Mouse (Mus musculus) hindbrain, embryonic 14.5 days (tissue): ENCODE measurements around the gene Farsb. TPM values are rescaled to one million over a fixed set of nuclear protein-coding genes. Genes with fewer than 3 reads are reported as not detected.

Source experiments
- ATAC-seq: fragments of 200-750 bp; cut with Nextera tagmentation; 2 replicates; pipeline ENCODE4 v1.8.0; 2017; ENCODE audit warnings: moderate number of reproducible peaks, mild to moderate bottlenecking, moderate TSS enrichment, moderate library complexity; ENCODE audit not compliant: low FRiP score
- DNase-seq: peaks from one replicate; pipeline ENCODE4 v3.0.0-alpha.2; 2015; ENCODE audit warnings: low spot score
- H3K27ac ChIP-seq: fragments of 300-500 bp; sonication (generic); 2 replicates; pipeline ENCODE4 v1.5.1; 2014; ENCODE audit warnings: mild to moderate bottlenecking, moderate library complexity
- H3K27me3 ChIP-seq: fragments of 300-500 bp; sonication (generic); 2 replicates; pipeline ENCODE4 v1.6.1; 2014; ENCODE audit warnings: mild to moderate bottlenecking, low read length, mixed read lengths; ENCODE audit not compliant: control insufficient read depth, insufficient read depth
- H3K36me3 ChIP-seq: fragments of 300-500 bp; sonication (generic); replicated peaks from 2 replicates; pipeline ENCODE4 v1.6.1; 2014; ENCODE audit not compliant: control insufficient read depth, insufficient read depth
- H3K4me1 ChIP-seq: fragments of 300-500 bp; sonication (generic); replicated peaks from 2 replicates; pipeline ENCODE4 v1.6.1; 2014; ENCODE audit warnings: antibody characterized with exemption, low read length, mixed read lengths; ENCODE audit not compliant: control insufficient read depth, insufficient read depth
- H3K4me2 ChIP-seq: fragments of 300-500 bp; sonication (generic); replicated peaks from 2 replicates; pipeline ENCODE4 v1.6.1; 2014; ENCODE audit warnings: mild to moderate bottlenecking, moderate library complexity
- H3K4me3 ChIP-seq: fragments of 300-500 bp; sonication (generic); replicated peaks from 2 replicates; pipeline ENCODE4 v1.5.1; 2014; ENCODE audit warnings: mild to moderate bottlenecking, low read length
- H3K9ac ChIP-seq: fragments of 300-500 bp; sonication (generic); 2 replicates; pipeline ENCODE4 v1.6.1; 2014
- H3K9me3 ChIP-seq: fragments of 300-500 bp; sonication (generic); 2 replicates; pipeline ENCODE4 v1.6.1; 2016; ENCODE audit warnings: low read length; ENCODE audit not compliant: control insufficient read depth
- WGBS: fragments of 180-500 bp; shearing (Covaris S2); extraction: QIAGEN DNeasy Blood & Tissue Kit; methylation state at CpG from one replicate; pipeline ENCODE4 v1.1.7; 2014; 5-methylcytosine and 5-hydroxymethylcytosine counted together
- polyA plus RNA-seq: library from polyadenylated mRNA; unstranded; fragments of >200 nt; fragmentation: Nextera tagmentation; extraction: Ambion mirVana; gene quantifications from 2 replicates; pipeline ENCODE4 v1.2.1, GENCODE M21; 2014

Farsb gene
- polyA plus RNA-seq, 1 experiment from 2014 or later = 164 TPM

GRCm38 (mm10) chr1:78451070-78451854, 37.4 kb downstream of the Farsb start:
- ATAC-seq (no peak), DNase-seq (no peak)
- Histone ChIP-seq H3K9me3 (no peaks in the 10 kb centered on the region), H3K4me3 (no peak overlapping the region), H3K9ac (no peak overlapping the region), H3K4me1 (no peaks in the 10 kb centered on the region), H3K36me3 (peaks cover 58% of the 10 kb centered on the region), H3K27me3 (no peaks in the 10 kb centered on the region), H3K27ac (no peak overlapping the region), H3K4me2 (no peak overlapping the region)
- 82% methylated on average over 12 of the region's 12 CpGs for WGBS

GRCm38 (mm10) chr1:78448091-78448490, 40.6 kb downstream of the Farsb start:
- Histone ChIP-seq H3K4me2 (no peak overlapping the region), H3K4me3 (no peak overlapping the region), H3K9me3 (no peaks in the 10 kb centered on the region), H3K36me3 (peaks cover 60% of the 10 kb centered on the region), H3K27ac (no peak overlapping the region), H3K9ac (no peak overlapping the region), H3K4me1 (no peaks in the 10 kb centered on the region), H3K27me3 (no peaks in the 10 kb centered on the region)
- no peak for ATAC-seq
- 86% methylated on average over 1 of the region's 1 CpGs for WGBS
- DNase-seq = no peak

GRCm38 (mm10) chr1:78446742-78447141, 42.0 kb downstream of the Farsb start:
- DNase-seq (no peak), ATAC-seq (no peak)
- no peak overlapping the region for H3K9ac ChIP-seq
- H3K9me3 ChIP-seq = no peaks in the 10 kb centered on the region
- no peaks in the 10 kb centered on the region for H3K27me3 ChIP-seq
- no peak overlapping the region for H3K4me3 ChIP-seq
- 93% methylated on average over 6 of the region's 6 CpGs for WGBS
- no peaks in the 10 kb centered on the region for H3K4me1 ChIP-seq
- H3K27ac ChIP-seq = no peak overlapping the region
- no peak overlapping the region for H3K4me2 ChIP-seq
- H3K36me3 ChIP-seq = peaks cover 56% of the 10 kb centered on the region

GRCm38 (mm10) chr1:78446232-78446631, 42.5 kb downstream of the Farsb start:
- Histone ChIP-seq H3K36me3 (peaks cover 53% of the 10 kb centered on the region), H3K9me3 (no peaks in the 10 kb centered on the region), H3K4me1 (no peaks in the 10 kb centered on the region), H3K4me2 (no peak overlapping the region), H3K27me3 (no peaks in the 10 kb centered on the region), H3K27ac (no peak overlapping the region), H3K9ac (no peak overlapping the region), H3K4me3 (no peak overlapping the region)
- 91% methylated on average over 8 of the region's 8 CpGs for WGBS
- no peak for DNase-seq
- no peak for ATAC-seq

- ATAC-seq = no peak
- 95% methylated on average over 7 of the region's 7 CpGs for WGBS
Measured at GRCm38 (mm10) chr1:78443056-78443455, 45.6 kb downstream of the Farsb start.

GRCm38 (mm10) chr1:78440716-78441115, 48.0 kb downstream of the Farsb start:
- H3K4me3 ChIP-seq = no peak overlapping the region
- H3K27ac ChIP-seq = no peak overlapping the region
- H3K9me3 ChIP-seq = no peaks in the 10 kb centered on the region
- 90% methylated on average over 8 of the region's 8 CpGs for whole genome bisulfite sequencing
- DNase-seq (no peak), ATAC-seq (no peak)
- peaks cover 45% of the 10 kb centered on the region for H3K36me3 ChIP-seq
- H3K4me2 ChIP-seq = no peak overlapping the region
- no peaks in the 10 kb centered on the region for H3K4me1 ChIP-seq
- H3K9ac ChIP-seq = no peak overlapping the region
- no peaks in the 10 kb centered on the region for H3K27me3 ChIP-seq

More at GRCm38 (mm10) chr1:78443056-78443455, 45.6 kb downstream of the Farsb start:
- DNase-seq = no peak
- peaks cover 50% of the 10 kb centered on the region for H3K36me3 ChIP-seq
- no peaks in the 10 kb centered on the region for H3K27me3 ChIP-seq
- no peak overlapping the region for H3K27ac ChIP-seq
- no peak overlapping the region for H3K4me3 ChIP-seq
- no peak overlapping the region for H3K4me2 ChIP-seq
- H3K4me1 ChIP-seq = no peaks in the 10 kb centered on the region
- H3K9ac ChIP-seq = no peak overlapping the region
- H3K9me3 ChIP-seq = no peaks in the 10 kb centered on the region

GRCm38 (mm10) chr1:78437150-78437549, 51.5 kb downstream of the Farsb start:
- H3K4me2 ChIP-seq = no peak overlapping the region
- no peaks in the 10 kb centered on the region for H3K27me3 ChIP-seq
- no peak overlapping the region for H3K9ac ChIP-seq
- WGBS = 89% methylated on average over 3 of the region's 3 CpGs
- no peak overlapping the region for H3K4me3 ChIP-seq
- no peaks in the 10 kb centered on the region for H3K9me3 ChIP-seq
- no peak overlapping the region for H3K27ac ChIP-seq
- no peak for DNase-seq
- no peak for ATAC-seq
- peaks cover 20% of the 10 kb centered on the region; the same call in 1 of the 2 replicates for H3K36me3 ChIP-seq
- H3K4me1 ChIP-seq = no peaks in the 10 kb centered on the region

- WGBS = 98% methylated on average over 1 of the region's 1 CpGs
- H3K27me3 ChIP-seq = no peaks in the 10 kb centered on the region
- no peak for ATAC-seq
- no peaks in the 10 kb centered on the region for H3K4me1 ChIP-seq
- H3K9me3 ChIP-seq = no peaks in the 10 kb centered on the region
- H3K27ac ChIP-seq = no peak overlapping the region
- no peak overlapping the region for H3K4me2 ChIP-seq
- peaks cover 17% of the 10 kb centered on the region; the same call in 1 of the 2 replicates for H3K36me3 ChIP-seq
- DNase-seq = no peak
- H3K9ac ChIP-seq = no peak overlapping the region
- no peak overlapping the region for H3K4me3 ChIP-seq
Measured at GRCm38 (mm10) chr1:78436445-78436844, 52.3 kb downstream of the Farsb start.

- H3K9ac ChIP-seq = no peak overlapping the region
- peaks cover 13% of the 10 kb centered on the region; the same call in 1 of the 2 replicates for H3K36me3 ChIP-seq
- no peak overlapping the region for H3K4me2 ChIP-seq
- no peaks in the 10 kb centered on the region for H3K4me1 ChIP-seq
- no peak for DNase-seq
- no peak overlapping the region for H3K4me3 ChIP-seq
- H3K27me3 ChIP-seq = no peaks in the 10 kb centered on the region
- H3K9me3 ChIP-seq = no peaks in the 10 kb centered on the region
- WGBS = 76% methylated on average over 2 of the region's 2 CpGs
- no peak for ATAC-seq
- no peak overlapping the region for H3K27ac ChIP-seq
Measured at GRCm38 (mm10) chr1:78435967-78436366, 52.7 kb downstream of the Farsb start.
